Mouse (Mus musculus): ENCODE measurements around the gene Skap1.

DNA sequence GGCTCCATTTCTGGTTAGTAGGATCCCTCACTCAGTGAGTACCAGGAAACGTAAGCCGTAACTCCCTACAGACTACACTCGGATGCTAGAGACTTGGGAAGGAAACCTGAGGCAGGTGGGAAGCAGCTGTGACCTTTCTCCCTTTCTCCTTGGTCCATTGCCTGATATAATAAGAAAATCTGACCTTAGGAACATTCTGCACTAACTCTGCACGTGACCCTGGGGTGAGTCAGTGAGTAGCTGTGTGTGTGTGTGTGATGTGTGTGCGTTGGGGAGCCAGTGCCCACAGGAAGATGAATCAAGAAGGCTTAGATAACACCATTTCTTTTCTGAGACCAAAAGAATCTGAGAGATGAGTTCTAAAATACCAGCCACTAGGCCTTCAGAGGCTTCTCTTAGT lies 34.5 kb upstream of the Skap1 start:
- TF ChIP-seq CTCF (IDR thresholded peaks at IDR 0.05; ENCODE audit: control insufficient read depth, insufficient read depth, low read length) = no peak
- TF ChIP-seq POLR2A (IDR thresholded peaks at IDR 0.05; ENCODE audit: borderline replicate concordance, control insufficient read depth, low read depth, low read length) = no peak
